Mouse (Mus musculus): ENCODE measurements around the gene Fbxw2. TPM values are rescaled to one million over a fixed set of nuclear protein-coding genes. Genes with fewer than 3 reads are reported as not detected.
"Not testable (repeated sequence)": the region's sequence is repeated elsewhere in the genome, so short reads cannot be mapped to it uniquely, and the experiment has no call there.

The Fbxw2 gene
- polyA plus RNA-seq, 1 experiment from 2014 or later: 79.0 TPM

- Histone ChIP-seq H3K4me1 (no peaks in the 10 kb centered on the region), H3K9me3 (peaks cover 8% of the 10 kb centered on the region; the same call in 1 of the 2 replicates), H3K27me3 (replicated peaks; ENCODE audit: low read depth, poor library complexity, severe bottlenecking) (no peaks in the 10 kb centered on the region), H3K36me3 (replicated peaks) (no peaks in the 10 kb centered on the region), H3K27ac (replicated peaks) (no peak overlapping the region), H3K4me3 (no peak overlapping the region)
- DNase-seq (ENCODE audit: low spot score): no peak
- 88% methylated on average over 17 of the region's 17 CpGs for WGBS
Observed at GRCm38 (mm10) chr2:34833624-34834023, 7.5 kb upstream of the Fbxw2 start.

- not testable (repeated sequence) for DNase-seq (ENCODE audit: low spot score); H3K4me1 ChIP-seq; H3K4me3 ChIP-seq; H3K27me3 ChIP-seq (replicated peaks; ENCODE audit: low read depth, poor library complexity, severe bottlenecking); H3K36me3 ChIP-seq (replicated peaks); H3K27ac ChIP-seq (replicated peaks); H3K9me3 ChIP-seq
- 74% methylated on average over 11 of the region's 11 CpGs for WGBS
Observed at GRCm38 (mm10) chr2:34832766-34833457, 6.8 kb upstream of the Fbxw2 start, which contains the start of gene Gm34653. TSS of gene Gm34653 (plus strand) at chr2:34833007.

- not testable (repeated sequence) for H3K36me3 ChIP-seq (replicated peaks); H3K4me1 ChIP-seq; H3K27ac ChIP-seq (replicated peaks); H3K4me3 ChIP-seq; H3K27me3 ChIP-seq (replicated peaks; ENCODE audit: low read depth, poor library complexity, severe bottlenecking); DNase-seq (ENCODE audit: low spot score); H3K9me3 ChIP-seq
- WGBS: 96% methylated on average over 17 of the region's 17 CpGs
Observed at GRCm38 (mm10) chr2:34830066-34830465, 4.0 kb upstream of the Fbxw2 start.

GRCm38 (mm10) chr2:34828026-34828425 lies 1.9 kb upstream of the Fbxw2 start:
- Histone ChIP-seq H3K27me3 (replicated peaks; ENCODE audit: low read depth, poor library complexity, severe bottlenecking) (no peaks in the 10 kb centered on the region), H3K27ac (replicated peaks) (no peak overlapping the region), H3K36me3 (replicated peaks) (peaks cover 4% of the 10 kb centered on the region; the same call in 1 of the 2 replicates), H3K4me1 (peaks cover 18% of the 10 kb centered on the region), H3K4me3 (no peak overlapping the region), H3K9me3 (peaks cover 8% of the 10 kb centered on the region; the same call in 1 of the 2 replicates)
- no peak for DNase-seq (ENCODE audit: low spot score)
- WGBS: 86% methylated on average over 1 of the region's 1 CpGs

- peaks cover 6% of the 10 kb centered on the region for H3K36me3 ChIP-seq (replicated peaks)
- DNase-seq (ENCODE audit: low spot score): no peak
- peaks cover 8% of the 10 kb centered on the region; the same call in 1 of the 2 replicates for H3K9me3 ChIP-seq
- no peaks in the 10 kb centered on the region for H3K27me3 ChIP-seq (replicated peaks; ENCODE audit: low read depth, poor library complexity, severe bottlenecking)
- H3K4me1 ChIP-seq: peaks cover 18% of the 10 kb centered on the region
- WGBS: 93% methylated on average over 4 of the region's 4 CpGs
- no peak overlapping the region for H3K4me3 ChIP-seq
- no peak overlapping the region for H3K27ac ChIP-seq (replicated peaks)
Observed at GRCm38 (mm10) chr2:34827591-34827990, 1.5 kb upstream of the Fbxw2 start.

- H3K27ac ChIP-seq (replicated peaks): peak overlapping the region; percentile 88
- peaks cover 15% of the 10 kb centered on the region for H3K36me3 ChIP-seq (replicated peaks)
- peaks cover 18% of the 10 kb centered on the region for H3K4me1 ChIP-seq
- H3K27me3 ChIP-seq (replicated peaks; ENCODE audit: low read depth, poor library complexity, severe bottlenecking): no peaks in the 10 kb centered on the region
- H3K4me3 ChIP-seq: peak overlapping the region; percentile 85
- 37% methylated on average over 20 of the region's 21 CpGs for WGBS
- H3K9me3 ChIP-seq: peaks cover 8% of the 10 kb centered on the region; the same call in 1 of the 2 replicates
- DNase-seq (ENCODE audit: low spot score): peak; percentile 27
Observed at GRCm38 (mm10) chr2:34826460-34827231, 535 bp upstream of the Fbxw2 start.

GRCm38 (mm10) chr2:34818492-34818891 lies 7.6 kb downstream of the Fbxw2 start:
- no peaks in the 10 kb centered on the region for H3K4me1 ChIP-seq

GRCm38 (mm10) chr2:34815893-34816292 lies 10.2 kb downstream of the Fbxw2 start:
- H3K27ac ChIP-seq (replicated peaks); H3K27me3 ChIP-seq (replicated peaks; ENCODE audit: low read depth, poor library complexity, severe bottlenecking); H3K4me1 ChIP-seq; H3K9me3 ChIP-seq; DNase-seq (ENCODE audit: low spot score); H3K4me3 ChIP-seq: not testable (repeated sequence)
- peaks cover 93% of the 10 kb centered on the region for H3K36me3 ChIP-seq (replicated peaks)
- 93% methylated on average over 2 of the region's 2 CpGs for WGBS

More at GRCm38 (mm10) chr2:34818492-34818891, 7.6 kb downstream of the Fbxw2 start:
- H3K27ac ChIP-seq (replicated peaks): no peak overlapping the region
- H3K4me3 ChIP-seq: no peak overlapping the region
- DNase-seq (ENCODE audit: low spot score): no peak
- H3K9me3 ChIP-seq: no peaks in the 10 kb centered on the region
- peaks cover 84% of the 10 kb centered on the region for H3K36me3 ChIP-seq (replicated peaks)
- WGBS: 91% methylated on average over 2 of the region's 2 CpGs
- no peaks in the 10 kb centered on the region for H3K27me3 ChIP-seq (replicated peaks; ENCODE audit: low read depth, poor library complexity, severe bottlenecking)

GRCm38 (mm10) chr2:34812706-34813105 lies 13.4 kb downstream of the Fbxw2 start:
- DNase-seq (ENCODE audit: low spot score): no peak
- H3K36me3 ChIP-seq (replicated peaks): peaks cover 95% of the 10 kb centered on the region
- H3K27me3 ChIP-seq (replicated peaks; ENCODE audit: low read depth, poor library complexity, severe bottlenecking): no peaks in the 10 kb centered on the region
- no peak overlapping the region for H3K27ac ChIP-seq (replicated peaks)
- WGBS: 91% methylated on average over 7 of the region's 7 CpGs
- H3K4me1 ChIP-seq: no peaks in the 10 kb centered on the region
- no peak overlapping the region for H3K4me3 ChIP-seq
- no peaks in the 10 kb centered on the region for H3K9me3 ChIP-seq

- Histone ChIP-seq H3K27ac (replicated peaks) (no peak overlapping the region), H3K4me3 (no peak overlapping the region), H3K4me1 (no peaks in the 10 kb centered on the region), H3K36me3 (replicated peaks) (peaks cover 96% of the 10 kb centered on the region), H3K27me3 (replicated peaks; ENCODE audit: low read depth, poor library complexity, severe bottlenecking) (no peaks in the 10 kb centered on the region), H3K9me3 (no peaks in the 10 kb centered on the region)
- 94% methylated on average over 3 of the region's 3 CpGs for WGBS
- DNase-seq (ENCODE audit: low spot score): no peak
Observed at GRCm38 (mm10) chr2:34810775-34811174, 15.3 kb downstream of the Fbxw2 start.

GRCm38 (mm10) chr2:34809568-34809967 lies 16.5 kb downstream of the Fbxw2 start:
- H3K36me3 ChIP-seq (replicated peaks): peaks cover 94% of the 10 kb centered on the region
- DNase-seq (ENCODE audit: low spot score): no peak
- no peaks in the 10 kb centered on the region for H3K4me1 ChIP-seq
- H3K27ac ChIP-seq (replicated peaks): no peak overlapping the region
- H3K4me3 ChIP-seq: no peak overlapping the region
- no peaks in the 10 kb centered on the region for H3K27me3 ChIP-seq (replicated peaks; ENCODE audit: low read depth, poor library complexity, severe bottlenecking)
- H3K9me3 ChIP-seq: no peaks in the 10 kb centered on the region
- WGBS: 92% methylated on average over 1 of the region's 1 CpGs

- H3K36me3 ChIP-seq (replicated peaks): peaks cover 89% of the 10 kb centered on the region
Observed at GRCm38 (mm10) chr2:34808057-34808456, 18.1 kb downstream of the Fbxw2 start.

More at GRCm38 (mm10) chr2:34808057-34808456, 18.1 kb downstream of the Fbxw2 start:
- 88% methylated on average over 2 of the region's 2 CpGs for WGBS
- DNase-seq (ENCODE audit: low spot score): no peak
- Histone ChIP-seq H3K4me3 (no peak overlapping the region), H3K9me3 (no peaks in the 10 kb centered on the region), H3K27me3 (replicated peaks; ENCODE audit: low read depth, poor library complexity, severe bottlenecking) (no peaks in the 10 kb centered on the region), H3K4me1 (peaks cover 14% of the 10 kb centered on the region), H3K27ac (replicated peaks) (no peak overlapping the region)
